Mouse (Mus musculus) brain, adult 2 months (tissue): ENCODE data around the gene Rph3a.
"Not testable (repeated sequence)": the region's sequence is repeated elsewhere in the genome, so short reads cannot be mapped to it uniquely, and the experiment has no call there.

Source experiments
- DNase-seq: peaks from one replicate; pipeline ENCODE4 v3.0.0; 2011; ENCODE audit warnings: low read depth, low spot score

Rph3a gene

GRCm38 (mm10) chr5:120908196-120908920, 101.5 kb downstream of the Rph3a start:
- DNase-seq: no peak

- not testable (repeated sequence) for DNase-seq
These were observed 102.8 kb downstream of the Rph3a start, which contains the start of gene Oas1a for GRCm38 (mm10) chr5:120906791-120907733. Oas1a (minus strand) TSS chr5:120907521.

GRCm38 (mm10) chr5:120902056-120902455, 107.8 kb downstream of the Rph3a start:
- no peak for DNase-seq

GRCm38 (mm10) chr5:120900666-120901065, 109.2 kb downstream of the Rph3a start:
- DNase-seq: no peak

- DNase-seq: no peak
These were observed 111.2 kb downstream of the Rph3a start for GRCm38 (mm10) chr5:120898726-120899125.

GRCm38 (mm10) chr5:120898307-120898706, 111.6 kb downstream of the Rph3a start:
- DNase-seq: no peak

- no peak for DNase-seq
These were observed 114.5 kb downstream of the Rph3a start for GRCm38 (mm10) chr5:120895231-120895900.

- not testable (repeated sequence) for DNase-seq
These were observed 115.2 kb downstream of the Rph3a start for GRCm38 (mm10) chr5:120894692-120895091.

GRCm38 (mm10) chr5:120893866-120894265, 116.0 kb downstream of the Rph3a start:
- not testable (repeated sequence) for DNase-seq

GRCm38 (mm10) chr5:120892243-120892660, 117.6 kb downstream of the Rph3a start:
- DNase-seq: no peak

GRCm38 (mm10) chr5:120891566-120892242, 118.2 kb downstream of the Rph3a start:
- not testable (repeated sequence) for DNase-seq

- DNase-seq: no peak
These were observed 118.9 kb downstream of the Rph3a start for GRCm38 (mm10) chr5:120890991-120891390.
